Mouse (Mus musculus) testis, postnatal 14 days (tissue): Measurements from ENCODE around the gene Adgre5.
A peak's percentile ranks its signal among the peaks of the same experiment; 100 is the strongest.

Source experiments
- DNase-seq: peaks from one replicate; pipeline ENCODE4 v3.0.0; 2021; ENCODE audit warnings: low spot score

Adgre5 gene

DNA sequence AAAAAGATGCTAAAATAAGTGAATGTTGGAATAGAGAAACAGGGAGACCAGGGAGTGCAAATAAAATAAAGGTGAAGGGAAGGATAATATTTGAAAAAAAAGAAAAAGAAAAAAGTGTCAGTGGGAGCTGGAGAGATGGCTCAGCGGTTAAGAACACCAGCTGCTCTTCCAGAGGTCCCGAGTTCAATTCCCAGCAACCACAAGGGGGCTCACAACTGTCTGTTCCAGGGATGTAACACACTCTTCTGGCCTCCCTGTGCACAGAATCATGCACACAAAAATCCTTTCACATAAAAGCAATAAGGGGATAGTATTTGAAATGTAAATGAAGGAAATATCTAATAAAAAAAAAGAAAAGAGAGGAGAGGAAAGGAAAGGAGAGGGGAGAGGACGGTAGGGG is 13.0 kb upstream of the Adgre5 start:
- no peak for DNase-seq

DNA sequence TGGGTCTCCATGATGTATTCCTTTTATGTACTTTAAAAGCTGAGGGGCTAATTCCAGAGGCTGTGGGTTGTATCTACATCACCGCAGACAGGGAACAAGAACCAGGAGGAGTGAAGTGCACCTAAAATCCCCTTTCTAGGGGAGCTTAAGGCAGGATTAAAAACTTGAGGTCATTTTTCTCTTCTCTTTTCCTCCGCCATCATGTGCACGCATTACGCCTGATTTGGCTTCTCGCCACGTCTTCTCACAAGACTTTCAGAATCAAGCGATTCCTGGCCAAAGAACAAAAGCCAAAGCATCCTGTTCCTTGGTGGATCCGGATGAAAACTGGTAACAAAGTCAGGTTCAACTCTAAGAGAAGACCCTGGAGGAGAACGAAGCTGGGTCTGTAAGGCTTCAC is 8.1 kb upstream of the Adgre5 start:
- no peak for DNase-seq

DNA sequence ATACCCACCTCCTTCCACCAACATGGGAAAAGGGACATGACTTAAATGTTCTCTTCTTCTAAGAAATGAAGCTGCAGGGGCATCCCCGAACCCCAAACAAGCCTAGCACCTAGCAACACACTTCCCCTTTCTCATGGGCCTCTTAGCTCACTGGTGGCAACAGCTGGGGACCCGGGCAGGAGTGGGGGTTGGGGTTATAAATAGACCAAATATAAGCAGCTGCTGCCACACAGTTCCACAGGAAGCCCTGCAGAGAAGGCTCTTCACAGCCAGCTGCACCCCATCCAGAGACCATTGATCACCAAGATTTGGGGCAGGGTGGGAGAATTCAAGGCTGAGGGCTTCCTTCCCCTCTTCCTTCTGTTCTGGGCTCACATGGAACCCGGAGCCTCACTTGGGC is 7.6 kb upstream of the Adgre5 start:
- no peak for DNase-seq

DNA sequence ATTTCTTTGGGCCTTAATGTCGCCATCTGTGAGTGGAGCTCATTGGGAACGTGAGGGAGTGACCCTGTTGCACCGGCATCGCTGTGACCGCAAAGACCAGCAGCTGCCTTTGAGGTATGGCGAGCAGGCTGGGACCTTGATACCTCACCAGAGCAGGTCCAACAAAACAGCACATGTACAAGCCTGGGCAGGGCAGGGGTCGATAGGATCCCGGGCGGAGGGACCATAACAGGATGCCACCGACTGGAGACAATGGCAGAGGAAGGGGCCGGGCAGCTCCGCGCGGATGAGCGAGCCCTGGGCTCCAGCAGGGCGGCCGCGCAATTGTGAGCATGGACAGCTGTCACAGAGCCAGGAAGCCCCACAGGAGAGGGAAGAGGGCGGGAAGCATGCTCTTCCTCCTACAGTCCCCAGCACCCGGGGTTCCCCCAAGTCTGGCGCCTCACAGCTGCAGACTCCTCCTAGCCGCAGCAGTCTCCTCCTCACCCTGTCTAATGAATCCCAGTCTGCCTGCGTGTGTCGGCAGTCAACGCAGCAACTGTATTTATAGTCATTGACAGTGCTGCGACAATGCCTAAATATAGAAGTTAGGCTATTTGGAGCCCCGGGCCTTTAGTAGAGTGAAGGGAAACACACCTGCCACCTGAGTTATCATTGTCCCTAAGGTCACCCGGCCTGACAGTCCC is 6.7 kb upstream of the Adgre5 start:
- peak; percentile 34 for DNase-seq

DNA sequence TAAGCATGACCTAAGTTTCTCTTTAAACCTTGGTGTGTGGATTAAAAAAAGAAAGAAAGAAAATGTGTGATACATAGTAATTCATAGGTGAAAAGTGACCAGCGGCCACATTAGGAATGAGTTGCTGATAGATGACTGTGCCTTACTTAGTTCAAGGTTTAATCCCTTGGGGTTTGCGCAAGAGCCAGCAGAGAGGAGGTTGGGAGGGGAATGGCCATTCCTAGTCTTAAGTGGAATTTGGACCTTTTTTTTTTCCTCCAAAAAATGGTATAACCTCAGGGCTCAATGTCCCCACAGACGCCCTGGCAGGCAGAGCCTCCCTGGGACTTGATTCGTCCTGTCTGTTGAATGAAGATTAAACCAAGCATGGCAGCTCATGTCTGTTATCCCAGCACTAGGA is 2.9 kb upstream of the Adgre5 start:
- DNase-seq: no peak

DNA sequence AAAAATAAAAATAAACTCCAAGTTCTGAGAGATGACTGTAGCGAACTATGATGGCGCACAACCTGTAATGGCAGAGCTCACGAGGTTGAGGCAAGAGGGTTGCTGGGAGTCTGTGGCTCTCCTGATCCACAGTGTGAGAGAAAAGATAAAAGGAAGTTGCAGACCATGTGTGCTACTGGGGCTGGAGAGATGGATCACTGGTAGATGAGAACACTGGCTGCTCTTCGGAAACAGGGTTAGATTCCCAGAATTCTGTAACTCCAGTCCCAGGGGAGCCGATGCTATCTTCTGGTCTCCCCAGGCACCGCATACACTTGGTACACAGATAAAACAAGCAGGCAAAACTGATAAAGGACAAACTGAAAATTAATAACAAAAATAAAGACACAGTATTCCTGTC is 1.8 kb upstream of the Adgre5 start:
- DNase-seq: no peak

DNA sequence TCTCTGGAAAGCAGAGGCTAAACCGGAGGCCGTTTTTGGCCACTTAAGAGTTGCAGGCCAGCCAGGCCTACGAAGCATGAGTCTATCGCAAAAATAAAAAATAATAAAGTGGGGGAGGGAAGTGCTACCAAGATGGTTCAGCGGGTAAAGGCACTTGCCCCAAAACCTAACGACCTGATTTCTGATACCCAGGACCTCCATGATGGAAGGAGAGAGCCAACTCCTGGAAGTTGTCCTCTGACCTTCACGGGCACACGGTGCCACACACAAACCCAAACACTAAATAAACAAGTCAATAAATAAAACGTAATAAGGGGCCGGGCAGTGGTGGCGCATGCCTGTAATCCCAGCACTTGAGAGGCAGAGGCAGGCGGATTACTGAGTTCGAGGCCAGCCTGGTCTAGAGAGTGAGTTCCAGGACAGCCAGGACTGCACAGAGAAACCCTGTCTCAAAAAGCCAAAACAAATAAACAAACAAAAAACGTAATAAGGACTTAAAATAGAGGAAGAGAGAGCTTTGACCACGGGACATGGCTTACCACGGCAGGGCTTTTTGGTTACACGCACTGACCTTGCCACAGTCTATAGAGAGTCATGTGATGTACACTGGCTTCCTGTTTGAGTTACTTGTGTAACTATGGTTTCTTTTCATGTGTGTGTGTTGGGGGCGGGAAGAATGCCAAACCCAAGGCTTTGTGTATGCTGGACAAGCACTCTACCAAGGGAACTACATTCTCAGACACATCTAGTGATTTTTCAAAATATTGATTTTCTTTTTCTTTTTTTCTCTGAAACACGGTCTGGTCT is 926 bp upstream of the Adgre5 start:
- no peak for DNase-seq

DNA sequence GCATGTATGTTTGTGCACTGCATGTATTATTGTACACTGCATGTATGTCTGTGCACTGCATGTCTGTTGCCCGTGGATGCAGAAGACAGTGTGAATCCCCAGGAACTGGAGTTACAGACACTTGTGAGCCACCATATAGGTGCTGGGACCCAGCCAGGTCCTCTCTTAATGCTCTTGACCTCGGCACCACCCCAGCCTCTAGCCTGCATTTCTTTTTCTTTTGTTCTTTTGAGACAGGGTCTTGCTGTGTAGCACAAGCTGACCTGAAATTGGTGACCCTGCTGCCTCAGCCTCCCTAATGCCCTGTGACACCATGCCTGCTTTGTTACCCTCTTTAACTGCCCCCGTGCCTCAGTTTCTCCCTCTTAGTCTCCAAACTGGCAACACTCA is 545 bp downstream of the Adgre5 start:
- DNase-seq: no peak

DNA sequence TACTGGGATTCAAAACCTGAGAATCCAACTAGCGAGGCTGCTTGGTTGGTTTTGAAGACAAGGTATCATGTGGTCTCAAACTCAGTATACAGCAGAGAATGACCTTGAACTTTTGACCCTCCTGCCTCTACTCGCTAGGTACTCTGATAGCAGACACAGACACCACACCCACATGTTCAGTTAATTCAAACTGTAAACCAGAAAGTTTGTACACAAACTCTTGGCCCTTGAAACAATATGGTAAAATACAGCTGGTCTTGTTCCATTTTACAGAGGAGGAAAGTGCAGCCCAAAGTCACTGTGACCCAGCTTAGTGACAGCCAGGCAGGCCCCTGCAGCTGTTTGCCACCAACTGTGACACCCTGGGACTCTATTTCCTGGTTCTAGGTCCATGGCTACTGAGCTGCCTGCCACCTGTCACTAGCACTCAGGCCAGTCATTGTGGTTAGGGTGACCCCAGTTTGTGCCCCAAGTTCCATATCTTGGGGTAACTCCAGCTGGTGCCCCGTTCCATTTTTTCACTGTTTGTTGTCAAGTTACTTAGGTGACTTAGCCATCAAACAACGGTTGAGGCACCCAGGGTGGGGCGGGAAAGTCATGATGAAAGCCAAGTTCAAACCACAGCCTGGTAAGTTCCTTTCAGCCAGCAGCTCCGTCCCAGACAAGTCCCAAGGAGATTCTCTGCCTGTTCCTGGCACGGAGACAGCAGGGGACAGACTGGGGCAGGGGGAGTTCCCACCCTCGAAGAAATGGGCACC is 1.2 kb downstream of the Adgre5 start:
- DNase-seq: no peak

DNA sequence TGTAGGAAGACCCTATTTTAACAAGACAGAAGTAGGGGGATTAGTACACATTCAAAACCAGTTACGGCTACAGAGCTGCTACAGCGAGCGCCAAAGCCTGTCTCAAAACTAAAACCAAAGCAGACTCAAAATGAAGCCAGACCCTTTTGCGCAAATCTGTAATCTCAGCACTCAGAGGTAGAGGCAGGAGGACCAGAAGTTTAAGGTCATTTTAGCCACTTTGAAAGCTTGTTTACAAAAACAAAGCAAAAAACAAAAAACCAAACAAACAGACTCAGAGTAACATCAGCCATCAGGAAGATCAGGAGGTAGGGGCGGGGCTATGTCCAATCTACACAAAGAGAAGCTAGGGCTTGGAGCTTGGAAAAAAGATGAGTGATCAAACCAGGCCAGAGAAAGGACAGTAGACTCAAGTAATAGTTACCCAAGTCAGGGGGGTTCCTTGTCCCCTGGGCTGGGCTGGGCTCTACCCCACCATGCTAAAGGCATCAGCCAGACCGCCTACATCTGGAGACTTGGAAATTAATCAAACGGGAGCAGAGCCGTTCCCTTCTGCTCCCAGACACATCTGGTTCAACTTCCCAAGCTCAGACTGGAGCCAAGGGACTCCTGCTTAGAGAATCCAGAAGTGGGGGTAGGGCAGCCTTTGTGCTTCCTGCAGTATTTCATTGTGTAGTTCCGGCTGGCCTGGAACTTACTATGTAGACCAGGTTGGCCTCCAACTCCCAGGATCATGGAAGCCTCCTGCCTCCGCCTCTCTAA is 2.0 kb downstream of the Adgre5 start:
- DNase-seq: no peak

DNA sequence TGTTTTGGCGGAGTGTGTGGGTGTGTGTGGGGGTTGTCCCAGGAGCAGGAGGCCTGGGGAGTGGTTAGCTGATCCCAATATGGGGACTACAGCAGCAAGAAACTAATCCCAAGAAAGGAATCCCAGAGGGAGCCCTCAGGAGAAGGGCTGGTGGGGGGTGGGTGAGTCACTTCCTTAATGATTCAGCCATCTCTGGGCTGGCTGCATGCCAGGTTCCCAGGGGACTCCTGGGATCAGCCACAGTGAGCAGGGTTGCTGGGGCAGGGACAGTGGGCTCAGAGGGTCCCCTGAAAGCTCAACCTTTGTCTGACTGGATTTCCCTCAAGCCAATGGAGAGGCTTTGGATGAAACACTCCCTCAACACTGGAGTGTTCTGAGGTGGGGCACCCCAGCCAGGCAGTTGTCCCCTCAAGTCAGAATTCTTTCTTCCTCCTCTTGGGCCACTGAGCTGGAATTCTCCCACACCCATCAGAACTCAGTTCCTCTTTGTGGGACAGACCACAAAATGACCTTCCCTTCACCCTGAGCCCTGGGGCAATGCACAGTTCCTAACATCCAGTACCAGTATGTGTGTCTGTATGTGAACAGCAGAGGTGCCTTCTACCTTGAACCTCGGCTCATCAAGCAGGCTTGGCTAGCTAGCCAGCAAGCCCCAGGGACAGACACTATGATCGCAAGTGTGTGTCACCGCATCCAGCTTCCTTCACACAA is 3.1 kb downstream of the Adgre5 start:
- DNase-seq: no peak

DNA sequence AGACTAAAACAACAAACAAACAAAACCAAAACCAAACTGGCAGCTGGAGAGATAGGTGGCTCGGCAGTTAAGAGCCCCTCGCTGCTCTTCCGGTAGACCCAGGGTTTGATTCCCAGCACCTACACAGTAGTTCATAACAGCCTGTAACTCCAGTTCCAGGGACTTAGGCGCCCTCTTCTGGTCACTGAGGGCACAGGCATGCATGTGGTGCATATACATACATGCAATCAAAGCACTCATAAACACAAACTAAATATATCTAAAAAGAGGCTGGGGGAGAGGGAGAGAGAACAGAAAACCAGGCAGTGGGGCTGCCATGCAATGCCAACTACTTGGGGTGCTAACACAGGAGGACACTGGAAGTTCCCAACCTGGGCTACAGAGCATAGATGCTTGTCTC is 3.8 kb downstream of the Adgre5 start:
- DNase-seq: no peak

DNA sequence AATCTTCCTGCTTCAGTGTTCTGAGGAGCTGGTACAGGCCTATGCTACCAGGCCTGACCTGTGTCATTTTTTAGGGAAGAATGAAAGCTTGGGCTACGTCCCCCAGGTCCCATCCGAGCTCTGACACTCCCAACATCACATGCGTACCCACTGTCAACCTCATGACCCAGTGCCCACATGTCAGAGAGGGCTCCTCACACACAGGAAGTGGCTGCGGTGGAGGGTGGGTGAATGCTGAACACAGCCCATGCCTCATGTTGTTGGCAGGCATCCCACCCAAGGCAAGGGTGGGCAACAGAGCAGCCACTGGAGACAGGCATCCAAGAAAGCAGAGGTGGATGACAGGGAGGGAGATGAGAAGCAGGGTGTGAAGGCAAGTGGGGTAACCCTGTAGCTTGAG is 4.4 kb downstream of the Adgre5 start:
- no peak for DNase-seq

DNA sequence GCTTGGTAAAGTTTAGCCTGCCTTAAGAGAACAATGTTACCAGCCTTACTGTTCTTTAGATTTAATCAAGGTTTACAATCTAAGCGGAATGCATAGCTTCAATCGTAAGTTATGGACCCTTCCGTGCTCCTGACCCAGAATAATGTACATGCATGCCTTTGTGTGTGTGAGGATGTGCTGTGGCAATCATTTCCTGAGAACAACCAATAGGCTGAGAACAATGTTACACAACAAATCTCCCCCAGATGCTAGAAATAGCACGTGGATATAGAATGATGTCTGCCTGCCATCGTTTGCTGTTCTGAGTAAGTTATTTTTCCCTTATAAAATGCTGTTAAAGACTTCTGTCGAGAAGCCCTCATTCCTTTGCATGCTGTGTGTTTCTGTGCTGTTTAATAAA is 8.2 kb downstream of the Adgre5 start:
- no peak for DNase-seq

DNA sequence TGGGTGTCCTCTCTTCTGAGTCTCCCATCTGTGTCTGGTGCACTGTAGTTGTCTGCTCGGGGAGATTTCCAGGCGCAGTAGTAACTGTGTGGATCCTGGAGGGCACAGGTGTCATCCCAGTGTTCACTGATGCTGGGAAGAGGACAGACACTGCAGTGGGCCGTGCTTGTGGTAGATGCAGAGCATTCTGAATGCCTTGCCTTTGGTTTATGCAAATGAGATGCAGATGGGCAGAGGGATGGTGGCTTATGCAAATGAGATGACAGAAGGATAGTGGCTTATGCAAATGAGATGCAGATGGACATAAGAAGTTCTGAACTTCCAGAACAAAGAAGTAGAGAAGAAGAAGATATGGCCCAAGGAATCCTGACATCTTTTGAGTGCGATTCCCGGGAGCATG is 9.2 kb downstream of the Adgre5 start:
- DNase-seq: no peak

DNA sequence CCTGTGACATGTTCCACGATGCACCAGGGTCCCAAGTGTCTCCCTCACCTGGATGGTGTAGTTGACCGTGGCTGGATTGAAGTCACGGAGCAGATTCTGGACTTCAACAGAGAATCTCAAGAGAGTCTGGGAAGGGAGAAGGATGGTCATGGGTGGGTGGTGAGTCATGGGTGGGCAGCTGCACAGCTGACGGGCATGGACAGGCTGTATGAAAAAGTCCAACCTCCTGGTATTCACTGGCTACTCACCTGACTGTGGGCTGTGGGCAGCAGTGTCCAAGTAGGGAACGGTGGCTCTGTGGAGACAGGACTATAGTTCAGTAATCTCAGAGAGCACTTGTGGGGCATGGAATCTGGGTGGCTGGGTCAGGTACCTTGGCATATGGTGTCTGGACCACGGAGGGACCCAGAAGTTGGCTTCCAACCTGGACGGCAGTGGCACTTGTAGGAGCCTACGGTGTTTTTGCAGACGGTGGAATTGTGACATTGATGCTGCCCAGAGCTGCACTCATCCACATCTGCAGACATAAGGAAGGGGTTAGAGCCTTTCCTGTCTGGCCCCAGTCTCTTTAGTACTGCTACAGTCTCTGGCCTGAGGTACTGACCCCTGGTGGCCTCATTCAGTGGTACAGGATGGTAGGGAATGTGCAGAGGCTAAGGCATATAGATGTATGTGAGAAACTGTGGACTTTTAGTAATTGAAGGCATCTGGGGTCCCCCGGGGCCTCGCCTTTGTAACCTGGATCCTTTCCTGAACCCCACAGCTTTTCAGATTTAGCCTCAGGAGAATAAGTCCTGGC is 11.9 kb downstream of the Adgre5 start:
- no peak for DNase-seq

DNA sequence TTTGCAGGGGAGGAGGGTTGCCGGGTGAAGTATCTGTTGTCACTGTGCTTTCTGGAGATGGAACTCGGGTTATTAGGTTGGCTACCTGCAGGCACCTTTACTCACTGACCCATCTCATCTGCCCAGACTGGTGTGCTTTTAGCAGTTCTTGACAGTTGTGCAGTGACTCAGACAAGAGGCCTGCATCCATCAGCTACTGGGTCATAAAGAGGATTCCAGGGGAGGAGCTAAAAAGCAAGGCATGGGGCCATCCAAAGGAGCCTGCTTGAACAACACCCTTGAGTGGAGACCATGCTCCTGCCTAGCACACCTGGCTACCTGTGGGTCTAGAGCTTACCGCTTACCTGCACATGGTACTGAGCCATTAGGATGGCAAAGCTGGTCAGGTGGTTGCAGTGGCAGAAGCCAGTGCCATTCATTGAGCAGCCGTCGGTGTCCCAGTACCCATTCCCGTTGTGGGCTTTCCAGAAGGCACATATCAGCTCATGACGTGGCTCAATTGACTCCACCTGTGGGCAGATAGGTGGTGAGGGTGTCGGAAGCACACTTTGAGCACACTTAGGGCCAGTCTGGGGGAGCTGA is 15.5 kb downstream of the Adgre5 start:
- no peak for DNase-seq

DNA sequence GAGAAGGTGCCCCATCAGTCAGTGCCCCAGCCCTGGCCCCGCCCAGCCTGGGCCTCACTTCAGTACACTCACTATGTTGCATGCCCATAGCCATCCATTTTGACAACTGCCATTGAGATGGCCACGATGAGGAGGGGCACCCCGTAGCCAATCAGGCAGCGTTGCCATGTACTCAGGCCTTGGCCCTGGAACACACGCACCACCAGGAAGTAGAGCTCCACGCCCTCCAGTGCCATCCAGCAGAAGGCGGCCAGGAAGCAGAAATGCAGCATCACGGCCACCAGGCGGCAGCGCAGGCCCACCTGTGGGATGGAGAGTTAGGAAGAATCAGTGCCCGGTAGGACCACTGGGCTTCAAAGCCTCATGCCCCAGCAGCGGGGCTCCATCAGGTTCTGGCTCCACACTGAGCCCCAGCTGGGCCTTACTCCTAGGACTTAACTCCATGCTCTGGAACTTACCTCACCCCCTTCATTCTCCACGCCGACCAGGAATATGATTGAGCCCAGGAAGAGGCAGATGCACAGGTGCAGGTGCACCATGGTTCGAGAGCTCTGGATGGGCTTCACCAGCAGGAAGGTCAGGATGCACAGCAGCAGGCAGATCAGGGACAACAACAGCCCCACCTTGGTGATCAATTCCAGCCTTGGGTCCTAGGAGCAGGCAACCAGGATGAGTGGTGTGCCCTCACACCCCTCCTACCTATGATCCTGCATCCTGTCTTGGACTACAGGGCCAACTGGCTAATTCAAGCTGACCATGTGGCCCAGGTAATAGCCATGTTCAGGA is 16.2 kb downstream of the Adgre5 start:
- DNase-seq: peak; percentile 65

DNA sequence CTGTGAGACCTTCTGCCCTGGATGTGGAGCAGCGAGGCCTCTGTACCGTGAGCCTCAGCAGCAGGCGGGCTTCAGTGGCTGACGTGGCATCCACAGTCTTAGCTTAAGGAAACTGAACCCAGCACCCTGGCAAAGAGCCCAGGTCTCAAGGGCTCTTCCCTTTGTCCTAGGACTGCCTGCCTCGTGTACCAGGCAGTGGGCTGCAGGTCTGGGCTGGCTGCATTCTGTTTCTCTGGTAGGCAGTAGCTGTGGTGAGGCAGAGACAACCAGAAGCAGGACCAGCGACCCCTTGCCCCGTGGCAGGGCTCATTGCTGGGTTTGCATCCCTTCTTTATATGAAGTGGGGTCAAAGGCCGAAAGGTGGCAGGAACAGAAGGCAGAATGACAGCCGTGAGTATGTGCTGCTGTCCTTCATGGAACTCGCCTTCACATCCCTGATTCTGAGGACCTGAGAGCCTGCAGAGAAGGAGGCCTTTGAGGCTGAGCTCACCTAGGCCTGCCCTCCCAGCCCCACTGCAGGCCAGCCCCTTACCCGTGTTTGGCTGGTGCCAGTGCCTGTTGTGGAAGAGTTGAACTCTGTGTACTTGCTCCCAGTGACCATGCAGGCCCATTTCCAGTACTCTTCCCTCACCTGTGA is 17.6 kb downstream of the Adgre5 start:
- DNase-seq: no peak
